Comparison of ENCODE assay signal across 14 mouse cellular contexts in the genomic region with DNA sequence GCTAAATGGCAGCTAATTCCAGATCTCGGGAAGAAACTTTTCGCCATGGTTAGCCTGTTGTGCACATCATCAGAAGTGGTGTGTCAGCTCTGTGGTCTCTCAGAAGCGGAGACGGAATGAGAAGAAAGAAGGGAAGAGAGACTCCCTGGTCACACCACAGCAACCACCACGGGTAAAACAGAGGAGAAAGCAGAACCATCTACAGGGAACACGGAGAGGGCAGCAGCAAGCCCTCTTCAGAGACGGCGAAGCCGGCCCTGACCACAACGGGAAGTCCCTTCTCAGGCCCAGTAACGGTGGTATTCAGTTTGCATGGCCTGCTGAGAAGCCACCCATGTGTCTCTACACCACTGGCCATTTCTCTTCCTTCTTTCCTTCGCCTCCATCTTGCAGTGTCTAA. TPM values are rescaled to one million over a fixed set of nuclear protein-coding genes. Genes with fewer than 3 reads are reported as not detected.
A peak's percentile ranks its signal among the peaks of the same experiment; 100 is the strongest.
DNase-seq lines count a peak whose midpoint lies in the region; ATAC-seq and TF ChIP-seq lines count a peak whose summit lies in the region.
"Had no signal": no experiment of that assay in that cellular context is flagged by ENCODE, and none has a peak within 500 bp of the region (broad histone marks: within the 10 kb centered on the region; RNA-seq: fewer than 3 reads in every experiment).

No protein-coding gene starts in this region.

- TF ChIP-seq EP300 in liver, embryonic 14.5 days (IDR thresholded peaks at IDR 0.05; ENCODE audit: low read depth): no peak

- no peak for ATAC-seq in kidney, embryonic 16.5 days (ENCODE audit: low FRiP score, low TSS enrichment)
- ATAC-seq in liver, embryonic 14.5 days (ENCODE audit: insufficient read depth): no peak
- no peak for ATAC-seq in forebrain, embryonic 14.5 days
- ATAC-seq: forebrain, embryonic 13.5 days had no signal

- H3K9ac ChIP-seq in kidney, embryonic 16.5 days (replicated peaks; ENCODE audit: low read length): no peak overlapping the region
- H3K9ac ChIP-seq in liver, embryonic 14.5 days (replicated peaks): no peak overlapping the region; the same call in 1 of the 2 replicates
- H3K9ac ChIP-seq in forebrain, embryonic 14.5 days (ENCODE audit: low read length): no peak overlapping the region
- H3K9ac ChIP-seq: forebrain, embryonic 13.5 days; heart, embryonic 12.5 days; limb, embryonic 15.5 days had no signal

- no peak for TF ChIP-seq CTCF in liver, embryonic 14.5 days (IDR thresholded peaks at IDR 0.05; ENCODE audit: low read depth)

- 72% methylated on average over 12 of the region's 12 CpGs for WGBS in kidney, embryonic 16.5 days
- WGBS in liver, embryonic 14.5 days (ENCODE audit: insufficient replicate concordance): 35% methylated on average over 12 of the region's 12 CpGs
- 81% methylated on average over 12 of the region's 12 CpGs for WGBS in forebrain, embryonic 14.5 days

- intact Hi-C loops in left cerebral cortex, postnatal 14 days (cut with DNase I): loop anchor here (5.0 kb wide), 1 partner anchor 157 kb away; no protein-coding TSS in a partner anchor

- H3K27me3 ChIP-seq in kidney, embryonic 16.5 days (ENCODE audit: insufficient read depth, low read length): peaks cover 31% of the 10 kb centered on the region
- H3K27me3 ChIP-seq in liver, embryonic 14.5 days (ENCODE audit: control insufficient read depth, insufficient read depth, low read length): no peaks in the 10 kb centered on the region
- peaks cover 18% of the 10 kb centered on the region for H3K27me3 ChIP-seq in forebrain, embryonic 14.5 days (replicated peaks; ENCODE audit: control insufficient read depth, insufficient read depth, low read length)

- no peak overlapping the region for H3K4me3 ChIP-seq in kidney, embryonic 16.5 days (ENCODE audit: low read length)
- no peak overlapping the region for H3K4me3 ChIP-seq in liver, embryonic 14.5 days (ENCODE audit: insufficient read depth in 1 of 2, low read depth in 2 of 2, low read length in 2 of 2)
- H3K4me3 ChIP-seq in forebrain, embryonic 14.5 days (ENCODE audit: low read depth, low read length): no peak overlapping the region
- H3K4me3 ChIP-seq: embryonic facial prominence, embryonic 10.5 days; forebrain, embryonic 13.5 days; heart, embryonic 12.5 days; limb, embryonic 15.5 days had no signal

- DNase-seq in kidney, adult 11 months: peak; percentile 30
- DNase-seq in MEL-GATA-1-ER (ENCODE audit: extremely low read depth, low read depth): peak; percentile 60
- no peak for DNase-seq in liver, embryonic 14.5 days (ENCODE audit: low read depth in 3 of 3, low spot score in 3 of 3)
- peak; percentile 50 for DNase-seq in skeletal muscle tissue, adult 2 months (ENCODE audit: low read depth, low spot score)
- DNase-seq in forebrain, embryonic 14.5 days (ENCODE audit: low spot score): no peak
- no peak for DNase-seq in left cerebral cortex, postnatal 14 days (ENCODE audit: low spot score in 2 of 2)
- DNase-seq in urinary bladder, postnatal 36 days (ENCODE audit: low spot score in 2 of 2): no peak

- H3K4me2 ChIP-seq in kidney, embryonic 16.5 days (replicated peaks; ENCODE audit: low read depth, low read length): no peak overlapping the region
- no peak overlapping the region; the same call in 1 of the 2 replicates for H3K4me2 ChIP-seq in liver, embryonic 14.5 days (ENCODE audit: low read depth)
- no peak overlapping the region for H3K4me2 ChIP-seq in forebrain, embryonic 14.5 days (ENCODE audit: low read length)
- H3K4me2 ChIP-seq: forebrain, embryonic 13.5 days; heart, embryonic 12.5 days; limb, embryonic 15.5 days had no signal

- no peak overlapping the region for H3K27ac ChIP-seq in kidney, embryonic 16.5 days (ENCODE audit: low read length)
- H3K27ac ChIP-seq in liver, embryonic 14.5 days: peak overlapping the region; percentile 96
- no peak overlapping the region for H3K27ac ChIP-seq in forebrain, embryonic 14.5 days (ENCODE audit: low read depth, low read length)
- H3K27ac ChIP-seq: embryonic facial prominence, embryonic 10.5 days; forebrain, embryonic 13.5 days; limb, embryonic 15.5 days had no signal

- no peaks in the 10 kb centered on the region for H3K4me1 ChIP-seq in kidney, embryonic 16.5 days (ENCODE audit: insufficient read depth, low read length)
- peaks cover 26 to 51% of the 10 kb centered on the region in 2 experiments for H3K4me1 ChIP-seq in liver, embryonic 14.5 days (replicated peaks; ENCODE audit: control insufficient read depth in 2 of 2, insufficient read depth in 2 of 2, low read length in 1 of 2)
- H3K4me1 ChIP-seq in forebrain, embryonic 14.5 days (ENCODE audit: control insufficient read depth, insufficient read depth, low read length): no peaks in the 10 kb centered on the region
- H3K4me1 ChIP-seq: forebrain, embryonic 13.5 days had no signal

- no peaks in the 10 kb centered on the region for H3K9me3 ChIP-seq in kidney, embryonic 16.5 days (ENCODE audit: low read length)
- H3K9me3 ChIP-seq in liver, embryonic 14.5 days (ENCODE audit: control insufficient read depth, low read length): no peaks in the 10 kb centered on the region
- no peaks in the 10 kb centered on the region for H3K9me3 ChIP-seq in forebrain, embryonic 14.5 days (replicated peaks; ENCODE audit: control insufficient read depth, low read length)
- H3K9me3 ChIP-seq: embryonic facial prominence, embryonic 10.5 days; forebrain, embryonic 13.5 days; heart, embryonic 12.5 days; limb, embryonic 15.5 days had no signal

- H3K36me3 ChIP-seq in kidney, embryonic 16.5 days (ENCODE audit: insufficient read depth, low read length): no peaks in the 10 kb centered on the region
- no peaks in the 10 kb centered on the region for H3K36me3 ChIP-seq in liver, embryonic 14.5 days (replicated peaks; ENCODE audit: control insufficient read depth, insufficient read depth, low read depth)
- no peaks in the 10 kb centered on the region for H3K36me3 ChIP-seq in forebrain, embryonic 14.5 days (ENCODE audit: control insufficient read depth, insufficient read depth, low read length)
- H3K36me3 ChIP-seq: embryonic facial prominence, embryonic 10.5 days; heart, embryonic 12.5 days; limb, embryonic 15.5 days had no signal

RNA-seq across cellular contexts. Expression of a gene that starts 17.4 kb away (rescaled TPM):
- polyA plus RNA-seq in kidney, embryonic 16.5 days (2015; fragmentation: Nextera tagmentation; extraction: Ambion mirVana): 55.5 and 56.2 TPM in 2 replicates
- polyA plus RNA-seq in liver, embryonic 14.5 days (2012; rRNA removed): 23.0 and 33.1 TPM in 2 replicates
- polyA plus RNA-seq in liver, embryonic 14.5 days (2014; fragmentation: Nextera tagmentation; extraction: Ambion mirVana): 68.4 and 74.4 TPM in 2 replicates
- 44.6 and 46.9 TPM in 2 replicates for polyA plus RNA-seq in forebrain, embryonic 14.5 days (2014; fragmentation: Nextera tagmentation; extraction: Ambion mirVana)
- total RNA-seq in left cerebral cortex, postnatal 14 days (2021): 10 to 100 TPM; 18.5 to 19.5 TPM

RNA-seq across cellular contexts. Expression of a gene that starts 36.4 kb away (rescaled TPM):
- polyA plus RNA-seq in kidney, embryonic 16.5 days (2015; fragmentation: Nextera tagmentation; extraction: Ambion mirVana): not detected in 2 replicates
- 0.04 and 0.14 TPM in 2 replicates for polyA plus RNA-seq in liver, embryonic 14.5 days (2012; rRNA removed)
- 0.67 TPM in 1 of 2 replicates, not detected in the other for polyA plus RNA-seq in liver, embryonic 14.5 days (2014; fragmentation: Nextera tagmentation; extraction: Ambion mirVana)
- polyA plus RNA-seq in forebrain, embryonic 14.5 days (2014; fragmentation: Nextera tagmentation; extraction: Ambion mirVana): not detected in 2 replicates
- not detected for total RNA-seq in left cerebral cortex, postnatal 14 days (2021)
- total RNA-seq: layer of hippocampus, postnatal 14 days had no signal
- polyA plus RNA-seq: embryonic facial prominence, embryonic 10.5 days; forebrain, embryonic 13.5 days; heart, embryonic 12.5 days; limb, embryonic 15.5 days; neural tube, embryonic 11.5 days had no signal

RNA-seq across cellular contexts. Expression of a gene that starts 50.8 kb away (rescaled TPM):
- polyA plus RNA-seq in kidney, embryonic 16.5 days (2015; fragmentation: Nextera tagmentation; extraction: Ambion mirVana): 38.8 and 45.1 TPM in 2 replicates
- 12.4 and 12.7 TPM in 2 replicates for polyA plus RNA-seq in liver, embryonic 14.5 days (2012; rRNA removed)
- 24.9 and 28.7 TPM in 2 replicates for polyA plus RNA-seq in liver, embryonic 14.5 days (2014; fragmentation: Nextera tagmentation; extraction: Ambion mirVana)
- 7.7 and 10.5 TPM in 2 replicates for polyA plus RNA-seq in forebrain, embryonic 14.5 days (2014; fragmentation: Nextera tagmentation; extraction: Ambion mirVana)
- 1 to 10 TPM; 8.7 to 9.8 TPM for total RNA-seq in left cerebral cortex, postnatal 14 days (2021)

Comparison
In these comparisons a context has a peak if more than half of its experiments do, and no peak if none do; other contexts are left out.
1. DNase-seq: peak in kidney, adult 11 months (single experiment), MEL-GATA-1-ER (single experiment) and skeletal muscle tissue, adult 2 months (single experiment); none in liver, embryonic 14.5 days (0 of 3), forebrain, embryonic 14.5 days (single experiment), left cerebral cortex, postnatal 14 days (0 of 2) and urinary bladder, postnatal 36 days (0 of 2).